Mouse (Mus musculus) E14TG2a.4 (cell line): ENCODE data around the gene Scap.

Experiments used
- CTCF ChIP-seq: conservative IDR thresholded peaks from 2 replicates; pipeline ENCODE4 v1.5.1; 2014; ENCODE audit warnings: low read length
- NANOG ChIP-seq: IDR thresholded peaks from 2 replicates; pipeline ENCODE4 v1.6.1; 2014; ENCODE audit warnings: borderline replicate concordance, low read length, mixed read lengths
- POU5F1 ChIP-seq: IDR thresholded peaks from 2 replicates; pipeline ENCODE4 v1.6.1; 2014; ENCODE audit warnings: low read length, borderline replicate concordance

DNA sequence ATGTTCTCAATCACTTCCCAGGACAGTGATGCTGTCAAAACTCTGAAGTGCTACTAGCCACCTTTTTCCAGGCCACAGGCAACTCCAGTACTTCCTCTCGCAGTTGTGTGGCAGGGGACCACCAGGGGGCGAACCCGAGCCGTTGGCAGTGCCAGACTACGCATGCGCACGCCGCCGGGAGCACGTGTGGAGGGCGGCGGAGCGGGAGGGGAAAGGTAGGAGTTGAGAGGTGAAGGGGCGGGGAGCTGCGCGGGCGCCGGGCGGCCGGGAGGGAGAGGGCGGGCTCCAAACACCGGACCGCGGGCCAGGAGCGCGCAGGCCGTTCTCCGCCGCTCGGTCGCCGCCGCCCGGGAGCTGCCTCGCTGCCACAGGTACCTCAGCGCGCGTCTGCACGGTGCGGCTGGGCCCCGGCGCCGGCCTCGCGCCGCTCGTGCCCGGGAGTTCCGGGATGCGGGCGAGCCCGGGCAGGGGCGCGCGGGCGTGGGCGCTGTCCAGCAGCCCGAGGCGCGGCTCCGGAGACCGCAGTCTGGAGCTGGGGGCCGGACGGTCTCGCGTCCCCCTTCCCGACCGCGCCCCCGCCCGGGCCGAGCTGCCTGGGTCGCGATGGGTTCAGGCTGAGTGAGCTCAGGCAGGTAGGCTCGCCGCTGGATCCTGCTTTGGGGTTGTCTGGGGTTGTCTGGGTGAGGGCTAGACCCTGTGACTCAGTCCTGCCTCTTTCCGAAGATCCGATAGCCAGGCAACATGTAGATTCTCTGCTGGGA, at the start of gene Scap:
- TF ChIP-seq CTCF: peak; percentile 73
- no peak for TF ChIP-seq POU5F1
- no peak for TF ChIP-seq NANOG
